8 mouse cellular contexts compared by ENCODE assay signal in genomic region chrX:162643091-162643788, GRCm38 (mm10). TPM values are rescaled to one million over a fixed set of nuclear protein-coding genes. Genes with fewer than 3 reads are reported as not detected.
DNase-seq lines count a peak whose midpoint lies in the region; ATAC-seq and TF ChIP-seq lines count a peak whose summit lies in the region.

Gene Reps2, minus strand, starts transcription at chrX:162643649.

- 29% methylated on average over 59 of the region's 61 CpGs for WGBS in forebrain, embryonic 14.5 days
- 19% methylated on average over 49 of the region's 61 CpGs for WGBS in liver, embryonic 16.5 days (ENCODE audit: insufficient replicate concordance)
- WGBS in neural tube, embryonic 13.5 days: 20% methylated on average over 55 of the region's 61 CpGs

- peak; percentile 97 for ATAC-seq in forebrain, embryonic 14.5 days
- ATAC-seq in liver, embryonic 16.5 days (ENCODE audit: low read depth): peak; percentile 94
- ATAC-seq in neural tube, embryonic 13.5 days (ENCODE audit: low read depth): peak; percentile 98

- intact Hi-C loops in heart, postnatal 10 days (cut with DNase I): no loop called here

- H3K4me2 ChIP-seq in forebrain, embryonic 14.5 days (ENCODE audit: low read length): peak within 1 kb of the TSS; percentile 66
- peak within 1 kb of the TSS; percentile 90 for H3K4me2 ChIP-seq in liver, embryonic 16.5 days (ENCODE audit: low read depth, low read length)
- peak within 1 kb of the TSS; percentile 64 for H3K4me2 ChIP-seq in neural tube, embryonic 13.5 days

- H3K9ac ChIP-seq in ES-E14 (ENCODE audit: insufficient read depth, low read depth, low read length, poor library complexity, severe bottlenecking): peak within 1 kb of the TSS; percentile 59; the same call in 1 of the 2 replicates
- peak within 1 kb of the TSS; percentile 68 for H3K9ac ChIP-seq in forebrain, embryonic 14.5 days (ENCODE audit: low read length)
- H3K9ac ChIP-seq in liver, embryonic 16.5 days (ENCODE audit: low read depth, low read length): peak within 1 kb of the TSS; percentile 67
- H3K9ac ChIP-seq in neural tube, embryonic 13.5 days: peak within 1 kb of the TSS; percentile 71

- H3K4me3 ChIP-seq in ES-E14 (ENCODE audit: insufficient read depth in 1 of 2, low read depth in 1 of 2, low read length in 2 of 2, poor library complexity in 1 of 2, severe bottlenecking in 1 of 2): peak within 1 kb of the TSS; percentile 66 to 71
- peak within 1 kb of the TSS; percentile 52 for H3K4me3 ChIP-seq in forebrain, embryonic 14.5 days (ENCODE audit: low read depth, low read length)
- peak within 1 kb of the TSS; percentile 74 for H3K4me3 ChIP-seq in liver, embryonic 16.5 days (ENCODE audit: low read depth, low read length)
- H3K4me3 ChIP-seq in neural tube, embryonic 13.5 days: peak within 1 kb of the TSS; percentile 59

- in situ Hi-C loops in ES-E14 (cut with MboI; ENCODE audit: low sequenced_read_pairs in 2 of 2, unreplicated experiment in 2 of 2): no loop called here

- no peak within 1 kb of the TSS for H3K27ac ChIP-seq in ES-E14 (ENCODE audit: insufficient read depth, low read depth, low read length, poor library complexity, severe bottlenecking)
- H3K27ac ChIP-seq in forebrain, embryonic 14.5 days (ENCODE audit: low read depth, low read length): no peak within 1 kb of the TSS; the same call in 1 of the 2 replicates
- H3K27ac ChIP-seq in liver, embryonic 16.5 days (ENCODE audit: low read length): peak within 1 kb of the TSS; percentile 66
- H3K27ac ChIP-seq in neural tube, embryonic 13.5 days (replicated peaks): no peak within 1 kb of the TSS

- peak; percentile 70 for DNase-seq in ES-E14 (ENCODE audit: low read depth, low spot score)
- DNase-seq in cerebellum, adult 11 months: peak; percentile 71
- DNase-seq in forebrain, embryonic 14.5 days (ENCODE audit: low spot score): peak; percentile 80
- peak; percentile 67 for DNase-seq in heart, postnatal 10 days
- peak; percentile 73 for DNase-seq in layer of hippocampus, adult 11-12 months (ENCODE audit: low spot score)
- DNase-seq in testis, postnatal 10 days (ENCODE audit: low spot score): peak; percentile 87

- no peaks in the 10 kb centered on the region for H3K36me3 ChIP-seq in ES-E14 (ENCODE audit: control insufficient read depth, insufficient read depth, low read length, poor library complexity, severe bottlenecking)
- H3K36me3 ChIP-seq in forebrain, embryonic 14.5 days (ENCODE audit: control insufficient read depth, insufficient read depth, low read length): no peaks in the 10 kb centered on the region
- no peaks in the 10 kb centered on the region for H3K36me3 ChIP-seq in liver, embryonic 16.5 days (ENCODE audit: control insufficient read depth, insufficient read depth)
- no peaks in the 10 kb centered on the region for H3K36me3 ChIP-seq in neural tube, embryonic 13.5 days

- no peaks in the 10 kb centered on the region for H3K27me3 ChIP-seq in forebrain, embryonic 14.5 days (replicated peaks; ENCODE audit: control insufficient read depth, insufficient read depth, low read length)
- 0 out of 2 replicates have a peak, but pooled peaks cover 2% of the 10 kb centered on the region for H3K27me3 ChIP-seq in liver, embryonic 16.5 days (ENCODE audit: control insufficient read depth, insufficient read depth, low read depth, low read length)
- H3K27me3 ChIP-seq in neural tube, embryonic 13.5 days: peaks cover 51% of the 10 kb centered on the region

- no peaks in the 10 kb centered on the region for H3K4me1 ChIP-seq in ES-E14 (ENCODE audit: control insufficient read depth in 2 of 2, insufficient read depth in 2 of 2, low read length in 2 of 2, poor library complexity in 1 of 2)
- H3K4me1 ChIP-seq in forebrain, embryonic 14.5 days (ENCODE audit: control insufficient read depth, insufficient read depth, low read length): no peaks in the 10 kb centered on the region
- H3K4me1 ChIP-seq in liver, embryonic 16.5 days (ENCODE audit: control insufficient read depth, low read depth, low read length): no peaks in the 10 kb centered on the region; the same call in 1 of the 2 replicates
- no peaks in the 10 kb centered on the region for H3K4me1 ChIP-seq in neural tube, embryonic 13.5 days (replicated peaks)

- H3K9me3 ChIP-seq in ES-E14 (ENCODE audit: control insufficient read depth, insufficient read depth, low read depth, low read length): no peaks in the 10 kb centered on the region
- H3K9me3 ChIP-seq in forebrain, embryonic 14.5 days (replicated peaks; ENCODE audit: control insufficient read depth, low read length): no peaks in the 10 kb centered on the region
- no peaks in the 10 kb centered on the region for H3K9me3 ChIP-seq in liver, embryonic 16.5 days (replicated peaks; ENCODE audit: control insufficient read depth, low read length)
- H3K9me3 ChIP-seq in neural tube, embryonic 13.5 days: no peaks in the 10 kb centered on the region

TF ChIP-seq in ES-E14, 5 proteins besides CTCF, POLR2A, EP300 and RAD21:
- TF ChIP-seq HCFC1 (IDR thresholded peaks at IDR 0.05; ENCODE audit: borderline replicate concordance, insufficient read depth, low read length) (no peak), ZNF384 (IDR thresholded peaks at IDR 0.05; ENCODE audit: low read depth, low read length) (no peak), ZC3H11A (IDR thresholded peaks at IDR 0.05; ENCODE audit: borderline replicate concordance, low read depth, low read length) (no peak), MAFK (IDR thresholded peaks at IDR 0.05; ENCODE audit: insufficient read depth, low read depth, low read length) (no peak), CHD2 (IDR thresholded peaks at IDR 0.05; ENCODE audit: low read depth, low read length) (no peak)

RNA-seq across cellular contexts. Expression of gene Reps2, which starts in this region (rescaled TPM):
- total RNA-seq in ES-E14 (2012; rRNA removed): 1.5 and 2.2 TPM in 2 replicates
- polyA plus RNA-seq in forebrain, embryonic 14.5 days (2014; fragmentation: Nextera tagmentation; extraction: Ambion mirVana): 2.2 and 4.6 TPM in 2 replicates
- 1 to 10 TPM in 1 of 2 experiments, under 1 TPM in 1; 0.79 to 1.2 TPM for total RNA-seq in heart, postnatal 10 days (2021)
- polyA plus RNA-seq in liver, embryonic 16.5 days (2015; fragmentation: Nextera tagmentation; extraction: Ambion mirVana): 0.73 and 0.76 TPM in 2 replicates
- polyA plus RNA-seq in neural tube, embryonic 13.5 days (2015; fragmentation: Nextera tagmentation; extraction: Ambion mirVana): 1.8 TPM in 2 replicates

Comparison
In these comparisons a context has a peak if more than half of its experiments do, and no peak if none do; other contexts are left out.
1. Peak in ATAC-seq, H3K4me3 ChIP-seq, H3K27ac ChIP-seq, H3K9ac ChIP-seq and H3K4me2 ChIP-seq in liver, embryonic 16.5 days; RNA of the gene not detected or under 1 TPM.